Mouse (Mus musculus) ES-Bruce4 (cell line): ENCODE data around the gene Elobl.

Source experiments
- EP300 ChIP-seq: IDR thresholded peaks from 2 replicates; pipeline ENCODE4 v1.6.1; 2011; ENCODE audit warnings: low read depth, low read length; ENCODE audit not compliant: insufficient read depth
- POLR2A ChIP-seq: IDR thresholded peaks from one replicate; pipeline ENCODE4 v1.8.1; 2011; ENCODE audit warnings: low read length; ENCODE audit not compliant: insufficient read depth

DNA sequence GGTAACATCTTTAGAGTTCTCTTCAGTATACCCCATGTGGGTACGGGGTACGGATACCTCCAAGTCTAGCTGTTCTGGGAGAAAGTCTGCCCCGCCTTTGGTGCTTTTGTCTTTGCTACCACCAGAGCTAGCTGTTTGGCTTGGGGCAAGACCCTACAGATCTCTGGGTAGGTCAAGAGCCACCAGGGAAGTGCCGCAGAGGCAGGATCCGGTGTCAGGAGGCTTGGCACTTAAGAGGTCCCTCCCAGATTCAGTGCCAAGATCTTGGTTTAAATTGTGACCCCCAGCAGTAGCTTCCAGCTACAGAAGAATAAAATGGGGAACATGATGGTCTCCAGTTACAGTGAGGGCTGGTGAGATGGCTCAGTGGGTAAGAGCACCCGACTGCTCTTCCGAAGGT, 34.8 kb upstream of the Elobl start:
- no peak for TF ChIP-seq EP300
- TF ChIP-seq POLR2A = no peak
